Mouse (Mus musculus) kidney, postnatal 0 days (tissue): ENCODE data around the gene Mrpl54. TPM values are rescaled to one million over a fixed set of nuclear protein-coding genes. Genes with fewer than 3 reads are reported as not detected.

Experiments used
- ATAC-seq: fragments of 200-750 bp; cut with Nextera tagmentation; replicated peaks from 2 replicates; pipeline ENCODE4 v1.8.0; 2017; ENCODE audit warnings: low read depth, moderate number of reproducible peaks, moderate TSS enrichment, moderate library complexity; ENCODE audit not compliant: low FRiP score
- DNase-seq: peaks from one replicate; pipeline ENCODE4 v3.0.0-alpha.2; 2016; ENCODE audit warnings: low spot score
- H3K27ac ChIP-seq: fragments of 300-500 bp; sonication (generic); 2 replicates; pipeline ENCODE4 v1.5.1; 2014; ENCODE audit warnings: mild to moderate bottlenecking
- H3K27me3 ChIP-seq: fragments of 300-500 bp; sonication (generic); 2 replicates; pipeline ENCODE4 v1.6.1; 2014; ENCODE audit warnings: low read length, mixed read lengths; ENCODE audit not compliant: insufficient read depth
- H3K36me3 ChIP-seq: fragments of 300-500 bp; sonication (generic); 2 replicates; pipeline ENCODE4 v1.6.1; 2014; ENCODE audit warnings: low read length, mixed read lengths; ENCODE audit not compliant: insufficient read depth
- H3K4me1 ChIP-seq: fragments of 300-500 bp; sonication (generic); replicated peaks from 2 replicates; pipeline ENCODE4 v1.6.1; 2014; ENCODE audit warnings: antibody characterized with exemption, low read length, mixed read lengths; ENCODE audit not compliant: insufficient read depth
- H3K4me2 ChIP-seq: fragments of 300-500 bp; sonication (generic); 2 replicates; pipeline ENCODE4 v1.6.1; 2014; ENCODE audit warnings: mild to moderate bottlenecking, low read length, moderate library complexity, mixed read lengths
- H3K4me3 ChIP-seq: fragments of 300-500 bp; sonication (generic); replicated peaks from 2 replicates; pipeline ENCODE4 v1.5.1; 2014; ENCODE audit warnings: low read depth, low read length
- H3K9ac ChIP-seq: fragments of 300-500 bp; sonication (generic); 2 replicates; pipeline ENCODE4 v1.6.1; 2014; ENCODE audit warnings: low read depth, low read length
- H3K9me3 ChIP-seq: fragments of 300-500 bp; sonication (generic); replicated peaks from 2 replicates; pipeline ENCODE4 v1.6.1; 2016; ENCODE audit warnings: low read length, inconsistent platforms, mixed read lengths
- CTCF ChIP-seq: IDR thresholded peaks from 2 replicates; pipeline ENCODE4 v1.5.1; 2016; ENCODE audit warnings: antibody characterized with exemption, low read depth, mild to moderate bottlenecking, moderate library complexity
- WGBS: fragments of 180-500 bp; shearing (Covaris S2); extraction: QIAGEN DNeasy Blood & Tissue Kit; methylation state at CpG from one replicate; pipeline ENCODE4 v1.1.7; 2014; 5-methylcytosine and 5-hydroxymethylcytosine counted together
- microRNA-seq: library from miRNA; unstranded; fragments of <30 nt; microRNA quantifications from one replicate; pipeline ENCODE4, GENCODE M21; 2016
- polyA plus RNA-seq: library from polyadenylated mRNA; unstranded; fragments of >200 nt; fragmentation: Nextera tagmentation; extraction: Ambion mirVana; gene quantifications from 2 replicates; pipeline ENCODE4 v1.2.1, GENCODE M21; 2015

Mrpl54 gene
- polyA plus RNA-seq, 1 experiment from 2014 or later = 283 TPM

DNA sequence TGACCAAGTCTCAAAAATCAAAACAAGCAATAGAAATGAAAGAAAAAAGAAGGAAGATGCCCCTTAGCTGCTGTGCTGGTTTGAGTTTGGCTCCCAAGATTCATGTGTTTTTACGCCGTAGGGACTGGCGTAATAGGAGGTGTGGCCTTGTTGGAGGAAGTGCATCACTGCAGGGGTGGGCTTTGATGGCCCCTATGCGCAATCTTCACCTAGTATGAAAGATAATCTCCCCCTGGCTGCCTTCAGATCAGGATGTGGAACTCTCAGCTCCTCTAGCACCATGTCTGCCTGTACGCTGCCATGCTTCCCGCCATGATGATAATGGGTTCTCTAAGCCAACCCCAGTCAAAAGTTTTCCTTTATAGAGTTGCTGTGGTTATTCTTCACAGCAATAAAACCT, 50.5 kb downstream of the Mrpl54 start:
- no peak overlapping the region for H3K4me2 ChIP-seq
- no peak for TF ChIP-seq CTCF
- DNase-seq (no peak), ATAC-seq (no peak)
- H3K36me3 ChIP-seq = no peaks in the 10 kb centered on the region
- H3K27ac ChIP-seq = no peak overlapping the region
- H3K9me3 ChIP-seq = no peaks in the 10 kb centered on the region
- H3K4me3 ChIP-seq = no peak overlapping the region
- no peak overlapping the region for H3K9ac ChIP-seq
- H3K27me3 ChIP-seq = no peaks in the 10 kb centered on the region
- no peaks in the 10 kb centered on the region for H3K4me1 ChIP-seq
- whole genome bisulfite sequencing = 90% methylated on average over 6 of the region's 6 CpGs

Small RNAs within 50 kb of the gene (microRNA-seq; reads per million reads assigned to microRNA genes)
- gene Mir3057 = 4.8 reads per million, percentile 14 among the genes with 10 or more reads in this experiment

Other genes with a start within 250 kb of the Mrpl54 start
- gene Diras1, start 241.3 kb downstream of the Mrpl54 start, polyA plus RNA-seq = 0.11 TPM in 1 of 2 replicates, not detected in the other
- gene Slc39a3, start 229.5 kb downstream of the Mrpl54 start, polyA plus RNA-seq = 13.4 and 13.9 TPM in 2 replicates
- gene Sgta, start 206.8 kb downstream of the Mrpl54 start, polyA plus RNA-seq = 161 and 168 TPM in 2 replicates
- gene Thop1, start 196.9 kb downstream of the Mrpl54 start, polyA plus RNA-seq = 30.6 and 34.2 TPM in 2 replicates
- gene Creb3l3, start 168.1 kb downstream of the Mrpl54 start, polyA plus RNA-seq = 0.29 and 0.36 TPM in 2 replicates
- 162 and 166 TPM in 2 replicates for gene Map2k2, start 161.0 kb downstream of the Mrpl54 start, polyA plus RNA-seq
- 33.7 and 37.4 TPM in 2 replicates for gene Zbtb7a, start 131.7 kb downstream of the Mrpl54 start, polyA plus RNA-seq
- gene Pias4, start 99.0 kb downstream of the Mrpl54 start, polyA plus RNA-seq = 28.4 and 32.0 TPM in 2 replicates
- 560 and 590 TPM in 2 replicates for gene Eef2, start 90.3 kb downstream of the Mrpl54 start, polyA plus RNA-seq
- 42.8 and 43.3 TPM in 2 replicates for gene Dapk3, start 83.9 kb downstream of the Mrpl54 start, polyA plus RNA-seq
- gene 4930442H23Rik, start 83.1 kb downstream of the Mrpl54 start, polyA plus RNA-seq = not detected in 2 replicates
- gene Nmrk2, start 64.9 kb downstream of the Mrpl54 start, polyA plus RNA-seq = not detected in 2 replicates
- gene Atcay, start 36.1 kb downstream of the Mrpl54 start, polyA plus RNA-seq = 0.32 TPM in 1 of 2 replicates, not detected in the other
- gene Zfr2, start 33.8 kb downstream of the Mrpl54 start, polyA plus RNA-seq = 3.1 and 4.6 TPM in 2 replicates
- gene Matk, start 14.0 kb downstream of the Mrpl54 start, polyA plus RNA-seq = 3.9 and 5.5 TPM in 2 replicates
- gene Apba3, start within 50 bp of the Mrpl54 start, polyA plus RNA-seq = 55.7 and 60.5 TPM in 2 replicates
- gene Tjp3, start 24.6 kb upstream of the Mrpl54 start, polyA plus RNA-seq = 19.0 and 19.1 TPM in 2 replicates
- 37.8 and 39.3 TPM in 2 replicates for gene Pip5k1c, start 26.0 kb upstream of the Mrpl54 start, polyA plus RNA-seq
- 24.5 and 26.4 TPM in 2 replicates for gene Cactin, start 54.2 kb upstream of the Mrpl54 start, polyA plus RNA-seq
- gene Tbxa2r, start 61.8 kb upstream of the Mrpl54 start, polyA plus RNA-seq = 16.1 and 17.5 TPM in 2 replicates
- 0.07 and 0.13 TPM in 2 replicates for gene Gipc3, start 76.3 kb upstream of the Mrpl54 start, polyA plus RNA-seq
- gene Hmg20b, start 83.5 kb upstream of the Mrpl54 start, polyA plus RNA-seq = 92.4 and 99.0 TPM in 2 replicates
- 11.3 and 11.6 TPM in 2 replicates for gene Mfsd12, start 90.6 kb upstream of the Mrpl54 start, polyA plus RNA-seq
- 0.45 and 0.59 TPM in 2 replicates for gene 4930404N11Rik, start 98.9 kb upstream of the Mrpl54 start, polyA plus RNA-seq
- gene Fzr1, start 111.6 kb upstream of the Mrpl54 start, polyA plus RNA-seq = 67.5 and 70.6 TPM in 2 replicates
- 74.3 and 80.6 TPM in 2 replicates for gene Dohh, start 117.5 kb upstream of the Mrpl54 start, polyA plus RNA-seq
- 1.9 and 2.1 TPM in 2 replicates for gene Gm48551, start 117.5 kb upstream of the Mrpl54 start, polyA plus RNA-seq
- gene Gm48552, start 122.1 kb upstream of the Mrpl54 start, polyA plus RNA-seq = 0.82 and 1.9 TPM in 2 replicates
- 62.4 and 68.6 TPM in 2 replicates for gene Smim24, start 126.1 kb upstream of the Mrpl54 start, polyA plus RNA-seq
- gene Nfic, start 188.7 kb upstream of the Mrpl54 start, polyA plus RNA-seq = 62.3 and 72.5 TPM in 2 replicates
- 0.30 and 0.47 TPM in 2 replicates for gene Celf5, start 215.8 kb upstream of the Mrpl54 start, polyA plus RNA-seq
- 56.1 and 63.3 TPM in 2 replicates for gene Ncln, start 229.5 kb upstream of the Mrpl54 start, polyA plus RNA-seq
- gene S1pr4, start 233.2 kb upstream of the Mrpl54 start, polyA plus RNA-seq = 1.7 and 1.8 TPM in 2 replicates